In the genomic region with DNA sequence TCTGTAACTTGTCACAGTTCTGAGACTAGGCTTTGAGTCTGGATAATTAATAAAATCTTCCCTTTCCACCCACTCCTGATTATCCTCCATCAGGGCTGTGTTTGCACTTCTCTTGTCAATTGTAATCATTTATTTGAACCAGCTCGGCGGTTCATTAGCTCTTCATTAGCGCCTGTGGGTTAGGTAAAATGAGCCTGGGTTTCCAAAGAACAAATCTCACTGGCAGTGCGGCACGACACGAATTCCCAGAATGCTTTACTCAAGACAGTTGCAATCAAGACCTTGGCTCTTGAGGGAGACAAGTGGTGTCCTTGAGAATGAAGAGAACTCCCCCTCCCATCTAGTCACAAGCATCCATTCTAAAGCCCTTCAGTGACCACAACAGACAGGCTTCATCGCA, we compare ENCODE assay signal across 24 mouse cellular contexts.
"Had no signal": no experiment of that assay in that cellular context is flagged by ENCODE, and none has a peak within 500 bp of the region (broad histone marks: within the 10 kb centered on the region; RNA-seq: fewer than 3 reads in every experiment).

No protein-coding gene starts in this region.

- H3K9me3 ChIP-seq: limb, embryonic 12.5 days; limb, embryonic 15.5 days; midbrain, embryonic 10.5 days; midbrain, embryonic 13.5 days; neural tube, embryonic 13.5 days had no signal

- H3K9ac ChIP-seq: limb, embryonic 12.5 days; limb, embryonic 15.5 days; liver, embryonic 14.5 days; liver, postnatal 0 days; lung, embryonic 14.5 days; midbrain, embryonic 13.5 days; neural tube, embryonic 13.5 days had no signal

- H3K36me3 ChIP-seq: limb, embryonic 12.5 days; limb, embryonic 15.5 days; midbrain, embryonic 10.5 days; midbrain, embryonic 13.5 days; neural tube, embryonic 13.5 days had no signal

- H3K4me1 ChIP-seq: limb, embryonic 12.5 days; limb, embryonic 15.5 days; megakaryocyte, embryonic 14.5 days; midbrain, embryonic 13.5 days had no signal

- H3K27me3 ChIP-seq: limb, embryonic 12.5 days; limb, embryonic 15.5 days; megakaryocyte, embryonic 14.5 days; midbrain, embryonic 13.5 days; neural tube, embryonic 13.5 days had no signal

- H3K4me3 ChIP-seq: limb, embryonic 12.5 days; limb, embryonic 15.5 days; megakaryocyte, embryonic 14.5 days; midbrain, embryonic 10.5 days; midbrain, embryonic 13.5 days; myocyte; neural tube, embryonic 13.5 days had no signal

- H3K4me2 ChIP-seq: limb, embryonic 12.5 days; limb, embryonic 15.5 days; liver, embryonic 11.5 days; lung, embryonic 14.5 days; midbrain, embryonic 13.5 days; neural tube, embryonic 13.5 days had no signal

- H3K27ac ChIP-seq: limb, embryonic 12.5 days; limb, embryonic 15.5 days; liver, embryonic 14.5 days; midbrain, embryonic 10.5 days; midbrain, embryonic 13.5 days; neural tube, embryonic 13.5 days; stomach, postnatal 0 days had no signal

- DNase-seq: kidney, adult 9 months; kidney, postnatal 14 days; kidney, postnatal 4 days; left cerebral cortex, postnatal 4 days; liver, postnatal 0 days; lung, embryonic 14.5 days; right cerebral cortex, adult 18-20 months; right cerebral cortex, postnatal 14 days; right cerebral cortex, postnatal 4 days; thymus, adult 2 months; thymus, postnatal 14 days; thymus, postnatal 4 days had no signal

- ATAC-seq: liver, postnatal 0 days; lung, postnatal 0 days; midbrain, embryonic 13.5 days; midbrain, embryonic 16.5 days had no signal
